Mouse (Mus musculus): ENCODE data around the gene Park7. TPM values are rescaled to one million over a fixed set of nuclear protein-coding genes. Genes with fewer than 3 reads are reported as not detected.
A peak's percentile ranks its signal among the peaks of the same experiment; 100 is the strongest.

The Park7 gene
- total RNA-seq (2012; rRNA removed) = 476 and 495 TPM in 2 replicates
- 337 and 374 TPM in 2 replicates for total RNA-seq (2014; rRNA removed)
- polyA plus RNA-seq (2012; ENCODE audit: insufficient read length, low read depth) = 555 and 674 TPM in 2 replicates

- H3K27me3 ChIP-seq (replicated peaks) = peaks cover 2% of the 10 kb centered on the region
- TF ChIP-seq SMC3 (IDR thresholded peaks at IDR 0.05; ENCODE audit: low read depth, low read length) (no peak), MAX (IDR thresholded peaks at IDR 0.05; ENCODE audit: low read length) (no peak; the same call in 1 of the 2 replicates), GABPA (IDR thresholded peaks at IDR 0.05; ENCODE audit: insufficient replicate concordance, low read depth, low read length) (peak; percentile 27; the same call in 1 of the 2 replicates), JUND (conservative IDR thresholded peaks at IDR 0.05; ENCODE audit: low read depth, low read length) (no peak), CTCF (conservative IDR thresholded peaks at IDR 0.05 in 1 of 2, IDR thresholded peaks at IDR 0.05 in 1 of 2; ENCODE audit: low read depth in 2 of 2, low read length in 2 of 2) (peak in 1 of 2 experiments; percentile 59; a peak in 2 of 4 replicates), ELF1 (IDR thresholded peaks at IDR 0.05; ENCODE audit: low read depth, low read length) (peak; percentile 89; the same call in 1 of the 2 replicates), BHLHE40 (IDR thresholded peaks at IDR 0.05; ENCODE audit: low read depth, low read length) (no peak; the same call in 1 of the 2 replicates), ZNF384 (IDR thresholded peaks at IDR 0.05; ENCODE audit: low read depth, low read length) (no peak), UBTF (IDR thresholded peaks at IDR 0.05; ENCODE audit: low read depth, low read length) (peak; percentile 73; the same call in 1 of the 2 replicates), RAD21 (IDR thresholded peaks at IDR 0.05; ENCODE audit: low read depth, low read length) (no peak), POLR2A (IDR thresholded peaks at IDR 0.05; ENCODE audit: low read depth, low read length) (peak; percentile 90), CHD2 (IDR thresholded peaks at IDR 0.05; ENCODE audit: low read length) (peak; percentile 69; the same call in 1 of the 2 replicates), TCF12 (IDR thresholded peaks at IDR 0.05; ENCODE audit: low read depth, low read length) (peak; percentile 88), MEF2A (IDR thresholded peaks at IDR 0.05; ENCODE audit: borderline replicate concordance, low read depth, low read length) (peak; percentile 63; the same call in 1 of the 2 replicates), ZKSCAN1 (IDR thresholded peaks at IDR 0.05; ENCODE audit: borderline replicate concordance, low read depth, low read length) (no peak), MYC (IDR thresholded peaks at IDR 0.05; ENCODE audit: low read depth, low read length) (no peak), USF2 (conservative IDR thresholded peaks at IDR 0.05; ENCODE audit: low read depth, low read length) (no peak), KAT2A (IDR thresholded peaks at IDR 0.05; ENCODE audit: insufficient replicate concordance, low read length) (peak; percentile 88; the same call in 1 of the 2 replicates), E2F4 (IDR thresholded peaks at IDR 0.05; ENCODE audit: insufficient replicate concordance, low read depth, low read length) (0 out of 2 replicates have a peak, but pooled peaks have one; percentile 76), ETS1 (conservative IDR thresholded peaks at IDR 0.05; ENCODE audit: low read depth, low read length) (peak; percentile 20; the same call in 1 of the 2 replicates), USF1 (IDR thresholded peaks at IDR 0.05; ENCODE audit: low read depth, low read length) (no peak), POLR2AphosphoS2 (IDR thresholded peaks at IDR 0.05; ENCODE audit: low read depth, low read length) (peak; percentile 59), MXI1 (IDR thresholded peaks at IDR 0.05; ENCODE audit: low read depth, low read length) (peak; percentile 52; the same call in 1 of the 2 replicates), EP300 (IDR thresholded peaks at IDR 0.05; ENCODE audit: low read length) (no peak), ZMIZ1 (IDR thresholded peaks at IDR 0.05; ENCODE audit: low read depth, low read length) (peak; percentile 29; the same call in 1 of the 2 replicates), CHD1 (IDR thresholded peaks at IDR 0.05; ENCODE audit: low read depth, low read length) (no peak), HCFC1 (IDR thresholded peaks at IDR 0.05; ENCODE audit: low read depth, low read length) (peak; percentile 92), MAZ (IDR thresholded peaks at IDR 0.05; ENCODE audit: low read depth, low read length) (no peak; the same call in 1 of the 2 replicates), NELFE (IDR thresholded peaks at IDR 0.05; ENCODE audit: low read depth, low read length) (peak; percentile 81), JUN (IDR thresholded peaks at IDR 0.05; ENCODE audit: insufficient read depth, low read depth, low read length) (no peak), SIN3A (IDR thresholded peaks at IDR 0.05; ENCODE audit: low read length) (peak; percentile 69; the same call in 1 of the 2 replicates), TBP (conservative IDR thresholded peaks at IDR 0.05; ENCODE audit: low read depth, low read length) (no peak; the same call in 1 of the 2 replicates), RCOR1 (conservative IDR thresholded peaks at IDR 0.05; ENCODE audit: low read depth, low read length) (no peak), NRF1 (IDR thresholded peaks at IDR 0.05; ENCODE audit: low read depth, low read length) (peak; percentile 98), MAFK (IDR thresholded peaks at IDR 0.05; ENCODE audit: insufficient replicate concordance, low read length) (no peak), IRF4 (IDR thresholded peaks at IDR 0.05; ENCODE audit: low read depth, low read length) (peak; percentile 66), PAX5 (IDR thresholded peaks at IDR 0.05; ENCODE audit: low read length) (no peak), ZC3H11A (IDR thresholded peaks at IDR 0.05; ENCODE audit: low read depth, low read length) (no peak)
- H3K27ac ChIP-seq (ENCODE audit: insufficient read depth, low read depth) = peak within 1 kb of the TSS; percentile 79
- peak within 1 kb of the TSS; percentile 91 for H3K4me2 ChIP-seq (ENCODE audit: insufficient read depth, low read depth, poor library complexity, severe bottlenecking)
- peaks cover 0 to 3% of the 10 kb centered on the region in 2 experiments for H3K36me3 ChIP-seq (replicated peaks in 1 of 2; ENCODE audit: control insufficient read depth in 1 of 2, insufficient read depth in 1 of 2, low read length in 1 of 2)
- no peaks in the 10 kb centered on the region for H3K9me3 ChIP-seq (replicated peaks; ENCODE audit: low read length)
- in situ Hi-C loops (cut with MboI; ENCODE audit: low pct_ligation_motif_present, low pct_unique_long_range_greater_than_20kb, low sequenced_read_pairs) (no loop called here), dilution Hi-C loops (cut with MboI; ENCODE audit: extremely low pct_ligation_motif_present, extremely low pct_unique_long_range_greater_than_20kb, low sequenced_read_pairs) (no loop called here)
- peak within 1 kb of the TSS; percentile 79 for H3K9ac ChIP-seq (ENCODE audit: insufficient read depth, low read depth)
- peaks cover 3% of the 10 kb centered on the region; the same call in 1 of the 2 replicates for H3K79me2 ChIP-seq (replicated peaks; ENCODE audit: control insufficient read depth, extremely low read depth, insufficient read depth, poor library complexity, severe bottlenecking)
- peaks cover 8 to 25% of the 10 kb centered on the region in 2 experiments; a peak in 3 of 4 replicates for H3K4me1 ChIP-seq (ENCODE audit: control insufficient read depth in 1 of 2, insufficient read depth in 2 of 2)
- DNase-seq (ENCODE audit: extremely low read depth) = peak; percentile 98
- peak within 1 kb of the TSS; percentile 63 to 92 (median 68) for H3K4me3 ChIP-seq (replicated peaks in 1 of 3; ENCODE audit: low read depth in 2 of 3, low read length in 2 of 3, poor library complexity in 1 of 3)
Observed at GRCm38 (mm10) chr4:150914290-150914733, at the start of gene Park7, which contains the start of gene Tnfrsf9. Gene Park7, minus strand, starts transcription at chr4:150914437. Gene Tnfrsf9, plus strand, starts transcription at chr4:150914562.

All from CH12.LX (cell line).